Mouse (Mus musculus) layer of hippocampus, adult 9-10 months (tissue): ENCODE measurements at regions not wholly inside any gene's neighbourhood (a gene's known extent, or its start where the extent isn't known, plus 50 kb on each side); places are given as distances from the start of the nearest gene placed in this dataset.
A peak's percentile ranks its signal among the peaks of the same experiment; 100 is the strongest.

ENCODE experiments used
- DNase-seq: peaks from one replicate; pipeline ENCODE4 v3.0.0; 2022; ENCODE audit warnings: low spot score

GRCm38 (mm10) chr13:69294483-69294882 is 239.1 kb upstream of the Nsun2 start:
- peak; percentile 29 for DNase-seq

- DNase-seq = no peak
Measured at GRCm38 (mm10) chr13:69303316-69303715, 230.2 kb upstream of the Nsun2 start.

GRCm38 (mm10) chr13:69330412-69331000 is 203.0 kb upstream of the Nsun2 start:
- DNase-seq = no peak

- DNase-seq = no peak
Measured at GRCm38 (mm10) chr13:69331537-69332435, 201.8 kb upstream of the Nsun2 start.

- DNase-seq = no peak
Measured at GRCm38 (mm10) chr13:69343806-69344205, 189.7 kb upstream of the Nsun2 start.

GRCm38 (mm10) chr13:69357435-69357834 is 176.1 kb upstream of the Nsun2 start:
- DNase-seq = no peak

- DNase-seq = no peak
Measured at GRCm38 (mm10) chr13:69365880-69366490, 167.6 kb upstream of the Nsun2 start.

GRCm38 (mm10) chr13:69373101-69373815 is 160.3 kb upstream of the Nsun2 start:
- DNase-seq = no peak

- no peak for DNase-seq
Measured at GRCm38 (mm10) chr13:69373816-69374142, 159.8 kb upstream of the Nsun2 start.

GRCm38 (mm10) chr13:69380403-69380802 is 153.1 kb upstream of the Nsun2 start:
- DNase-seq = no peak

- no peak for DNase-seq
Measured at GRCm38 (mm10) chr13:69384767-69385166, 148.8 kb upstream of the Nsun2 start.

- no peak for DNase-seq
Measured at GRCm38 (mm10) chr13:69392917-69393827, 140.4 kb upstream of the Nsun2 start.

GRCm38 (mm10) chr13:69394544-69394943 is 139.0 kb upstream of the Nsun2 start:
- DNase-seq = no peak

GRCm38 (mm10) chr13:69410359-69410758 is 123.2 kb upstream of the Nsun2 start:
- DNase-seq = no peak

GRCm38 (mm10) chr13:69414813-69415212 is 118.7 kb upstream of the Nsun2 start:
- DNase-seq = no peak

GRCm38 (mm10) chr13:69416726-69417125 is 116.8 kb upstream of the Nsun2 start:
- DNase-seq = no peak

GRCm38 (mm10) chr13:69417855-69418478 is 115.6 kb upstream of the Nsun2 start:
- no peak for DNase-seq

- no peak for DNase-seq
Measured at GRCm38 (mm10) chr13:69420166-69420565, 113.4 kb upstream of the Nsun2 start.

- no peak for DNase-seq
Measured at GRCm38 (mm10) chr13:69421966-69422365, 111.6 kb upstream of the Nsun2 start.

GRCm38 (mm10) chr13:69426117-69426516 is 107.4 kb upstream of the Nsun2 start:
- no peak for DNase-seq

GRCm38 (mm10) chr13:69429596-69429995 is 104.0 kb upstream of the Nsun2 start:
- DNase-seq = no peak
